Mouse (Mus musculus) kidney, adult 2 months (tissue): ENCODE measurements around the gene Tmem245. TPM values are rescaled to one million over a fixed set of nuclear protein-coding genes. Genes with fewer than 3 reads are reported as not detected.
A peak's percentile ranks its signal among the peaks of the same experiment; 100 is the strongest.

Experiments
- DNase-seq: peaks from one replicate; pipeline ENCODE4 v3.0.0; 2021
- H3K27ac ChIP-seq: fragments of 200-500 bp; 2 replicates; pipeline ENCODE4 v1.5.1; 2012; ENCODE audit warnings: low read depth, low read length, control low read depth, inconsistent platforms; ENCODE audit not compliant: insufficient read depth
- H3K27me3 ChIP-seq: fragments of 200-500 bp; replicated peaks from 2 replicates; pipeline ENCODE4 v1.6.1; 2012; ENCODE audit warnings: mild to moderate bottlenecking, moderate library complexity, low read length, inconsistent platforms; ENCODE audit not compliant: control insufficient read depth, insufficient read depth
- H3K36me3 ChIP-seq: fragments of 200-500 bp; 2 replicates; pipeline ENCODE4 v1.6.1; 2012; ENCODE audit warnings: mild to moderate bottlenecking, moderate library complexity, low read length, inconsistent platforms; ENCODE audit not compliant: control insufficient read depth, insufficient read depth
- H3K4me1 ChIP-seq: fragments of 200-500 bp; 2 replicates; pipeline ENCODE4 v1.6.1; 2011; ENCODE audit warnings: low read length; ENCODE audit not compliant: control insufficient read depth, insufficient read depth
- H3K4me3 ChIP-seq: fragments of 200-500 bp; 2 replicates; pipeline ENCODE4 v1.5.1; 2011; ENCODE audit warnings: mild to moderate bottlenecking, low read depth, low read length, control low read depth; ENCODE audit not compliant: insufficient read depth
- CTCF ChIP-seq: fragments of 200-500 bp; conservative IDR thresholded peaks from 2 replicates; pipeline ENCODE4 v1.5.1; 2011; ENCODE audit warnings: low read depth, mild to moderate bottlenecking, control low read depth, low read length, moderate library complexity, mixed read lengths; ENCODE audit not compliant: insufficient read depth, insufficient read length
- POLR2A ChIP-seq: fragments of 200-500 bp; IDR thresholded peaks from one replicate; pipeline ENCODE4 v1.6.1; 2011; ENCODE audit warnings: low read depth, low read length, control low read depth
- WGBS: fragments of 180-500 bp; shearing (Covaris S2); methylation state at CpG from one replicate; pipeline ENCODE4 v1.1.7; 2018; 5-methylcytosine and 5-hydroxymethylcytosine counted together
- polyA plus RNA-seq: library from polyadenylated mRNA; depleted of rRNA; stranded (reverse); fragments of >200 nt; gene quantifications from 2 replicates; pipeline ENCODE4 v1.2.3, GENCODE M21; 2012

Tmem245 gene
- polyA plus RNA-seq, 1 experiment: 13.8 TPM

GRCm38 (mm10) chr4:56843963-56844362 lies 103.3 kb downstream of the Tmem245 start:
- H3K36me3 ChIP-seq: peaks cover 2% of the 10 kb centered on the region; the same call in 1 of the 2 replicates
- TF ChIP-seq CTCF: 0 out of 2 replicates have a peak, but pooled peaks have one; percentile 22
- TF ChIP-seq POLR2A: no peak
- no peak for DNase-seq
- no peaks in the 10 kb centered on the region; the same call in 1 of the 2 replicates for H3K4me1 ChIP-seq
- no peak overlapping the region for H3K27ac ChIP-seq
- no peak overlapping the region for H3K4me3 ChIP-seq
- no peaks in the 10 kb centered on the region for H3K27me3 ChIP-seq
- 97% methylated on average over 2 of the region's 2 CpGs for WGBS

DNA sequence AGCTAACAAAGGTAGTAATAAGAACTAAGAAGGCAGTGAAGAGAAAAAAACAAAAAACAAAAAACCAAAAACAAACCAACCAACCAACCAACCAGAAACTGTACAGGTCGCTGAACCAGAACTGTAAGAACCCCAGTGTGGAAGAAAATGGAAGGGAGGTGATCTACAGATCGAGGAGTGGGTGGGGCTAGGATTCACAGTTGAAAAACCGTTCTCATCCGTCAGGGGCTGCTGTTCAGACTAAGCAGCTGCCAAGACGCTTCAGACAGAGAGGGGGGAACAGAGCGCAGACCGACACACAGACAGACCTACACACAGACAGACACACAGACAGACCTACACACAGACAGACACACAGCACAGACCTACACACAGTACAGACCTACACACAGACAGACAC lies 104.7 kb downstream of the Tmem245 start:
- H3K36me3 ChIP-seq: peaks cover 2% of the 10 kb centered on the region; the same call in 1 of the 2 replicates
- TF ChIP-seq POLR2A (no peak), CTCF (no peak)
- no peaks in the 10 kb centered on the region; the same call in 1 of the 2 replicates for H3K4me1 ChIP-seq
- 51% methylated on average over 7 of the region's 7 CpGs for WGBS
- H3K4me3 ChIP-seq: no peak overlapping the region
- H3K27ac ChIP-seq: peak overlapping the region; percentile 54; the same call in 1 of the 2 replicates
- no peaks in the 10 kb centered on the region for H3K27me3 ChIP-seq
- DNase-seq: no peak

GRCm38 (mm10) chr4:56840297-56840696 lies 106.9 kb downstream of the Tmem245 start:
- Histone ChIP-seq H3K4me3 (no peak overlapping the region), H3K4me1 (no peaks in the 10 kb centered on the region; the same call in 1 of the 2 replicates), H3K27ac (no peak overlapping the region), H3K36me3 (peaks cover 2% of the 10 kb centered on the region; the same call in 1 of the 2 replicates), H3K27me3 (no peaks in the 10 kb centered on the region)
- 63% methylated on average over 3 of the region's 3 CpGs for WGBS
- peak; percentile 30 for DNase-seq
- TF ChIP-seq CTCF (no peak), POLR2A (no peak)

DNA sequence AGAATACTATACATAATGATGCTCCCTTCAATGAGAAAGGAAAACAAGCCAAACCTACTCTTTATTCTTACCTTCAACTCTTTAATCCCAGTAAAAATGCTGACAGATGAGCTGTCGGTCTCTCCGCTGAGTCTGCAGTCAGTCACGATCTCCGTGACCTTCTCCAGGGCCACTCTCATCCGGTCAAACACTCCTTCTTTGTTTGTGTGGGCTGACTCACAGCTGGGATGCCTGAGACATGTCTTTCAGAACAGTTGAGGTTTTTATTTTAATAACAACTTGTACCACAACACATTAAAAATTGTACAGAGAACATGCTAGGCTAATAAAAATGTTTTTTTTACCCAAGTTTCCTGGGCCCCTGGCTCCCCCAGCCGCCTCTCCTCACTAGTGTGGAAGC lies 109.6 kb downstream of the Tmem245 start:
- no peaks in the 10 kb centered on the region for H3K36me3 ChIP-seq
- 67% methylated on average over 6 of the region's 6 CpGs for WGBS
- no peaks in the 10 kb centered on the region for H3K27me3 ChIP-seq
- no peak overlapping the region for H3K4me3 ChIP-seq
- 0 out of 2 replicates have a peak, but pooled peaks cover under 1% of the 10 kb centered on the region for H3K4me1 ChIP-seq
- 0 out of 2 replicates have a peak overlapping the region, but pooled peaks have one; percentile 36 for H3K27ac ChIP-seq
- no peak for TF ChIP-seq CTCF
- TF ChIP-seq POLR2A: no peak
- DNase-seq: no peak

GRCm38 (mm10) chr4:56831998-56832397 lies 115.2 kb downstream of the Tmem245 start:
- H3K27me3 ChIP-seq: no peaks in the 10 kb centered on the region
- WGBS: 32% methylated on average over 7 of the region's 7 CpGs
- H3K27ac ChIP-seq: peak overlapping the region; percentile 41
- no peak overlapping the region for H3K4me3 ChIP-seq
- TF ChIP-seq POLR2A (no peak), CTCF (no peak)
- H3K4me1 ChIP-seq: peaks cover 14% of the 10 kb centered on the region
- DNase-seq: peak; percentile 54
- H3K36me3 ChIP-seq: no peaks in the 10 kb centered on the region; the same call in 1 of the 2 replicates

GRCm38 (mm10) chr4:56831013-56831609 lies 116.1 kb downstream of the Tmem245 start:
- Histone ChIP-seq H3K4me3 (no peak overlapping the region), H3K27me3 (no peaks in the 10 kb centered on the region), H3K36me3 (no peaks in the 10 kb centered on the region; the same call in 1 of the 2 replicates), H3K4me1 (peaks cover 14% of the 10 kb centered on the region), H3K27ac (peak overlapping the region; percentile 41; the same call in 1 of the 2 replicates)
- WGBS: 52% methylated on average over 13 of the region's 13 CpGs
- TF ChIP-seq CTCF (no peak), POLR2A (no peak)
- no peak for DNase-seq

- Histone ChIP-seq H3K36me3 (no peaks in the 10 kb centered on the region; the same call in 1 of the 2 replicates), H3K27me3 (no peaks in the 10 kb centered on the region), H3K4me3 (no peak overlapping the region), H3K27ac (peak overlapping the region; percentile 58), H3K4me1 (peaks cover 14% of the 10 kb centered on the region)
- 30% methylated on average over 7 of the region's 7 CpGs for WGBS
- TF ChIP-seq CTCF (no peak), POLR2A (no peak)
- DNase-seq: peak; percentile 64
Measured at GRCm38 (mm10) chr4:56829511-56829921, 117.7 kb downstream of the Tmem245 start.
